In the genomic region with DNA sequence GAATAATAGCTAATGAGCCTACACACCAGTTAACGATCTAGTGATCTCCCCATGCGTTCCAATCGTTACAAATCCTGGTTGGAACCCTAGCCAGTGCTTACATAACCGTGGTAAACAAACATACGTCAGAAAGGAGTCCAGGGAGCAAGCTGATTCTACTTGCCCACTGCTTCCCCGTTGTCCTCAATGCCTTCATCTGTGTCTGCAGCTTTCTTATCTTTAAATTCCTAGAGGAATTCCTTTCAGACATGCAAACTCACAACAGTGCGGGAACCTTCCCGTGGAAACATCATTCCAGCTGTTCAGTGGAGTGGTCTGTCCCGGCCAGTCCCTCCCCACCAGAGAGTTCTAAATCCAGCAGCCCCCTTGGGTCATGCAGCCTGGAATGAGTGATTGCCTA, we compare ENCODE assay signal across 15 mouse cellular contexts. TPM values are rescaled to one million over a fixed set of nuclear protein-coding genes. Genes with fewer than 3 reads are reported as not detected.
DNase-seq lines count a peak whose midpoint lies in the region; ATAC-seq and TF ChIP-seq lines count a peak whose summit lies in the region.
"Had no signal": no experiment of that assay in that cellular context is flagged by ENCODE, and none has a peak within 500 bp of the region (broad histone marks: within the 10 kb centered on the region; RNA-seq: fewer than 3 reads in every experiment).

No protein-coding gene starts in this region.

- H3K27ac ChIP-seq in lung, embryonic 14.5 days (ENCODE audit: low read depth), result no peak overlapping the region
- 0 out of 2 replicates have a peak overlapping the region, but pooled peaks have one; percentile 40 for H3K27ac ChIP-seq in limb, embryonic 15.5 days
- H3K27ac ChIP-seq in stomach, postnatal 0 days (replicated peaks), result no peak overlapping the region

- ATAC-seq in lung, embryonic 14.5 days (ENCODE audit: insufficient read depth), result peak; percentile 68
- ATAC-seq in limb, embryonic 15.5 days (ENCODE audit: insufficient number of reproducible peaks, low FRiP score, low TSS enrichment, low read depth), result no peak
- ATAC-seq in stomach, postnatal 0 days (ENCODE audit: low FRiP score, low TSS enrichment), result no peak
- ATAC-seq: forebrain, postnatal 0 days had no signal

- peaks cover 14% of the 10 kb centered on the region for H3K4me1 ChIP-seq in lung, embryonic 14.5 days (ENCODE audit: insufficient read depth)
- peaks cover 5% of the 10 kb centered on the region for H3K4me1 ChIP-seq in lung, adult 2 months (ENCODE audit: control insufficient read depth, insufficient read depth, low read length)
- H3K4me1 ChIP-seq in limb, embryonic 15.5 days, result peaks cover 16% of the 10 kb centered on the region
- no peaks in the 10 kb centered on the region for H3K4me1 ChIP-seq in stomach, postnatal 0 days (replicated peaks; ENCODE audit: control insufficient read depth, insufficient read depth)

- TF ChIP-seq EP300 in stomach, postnatal 0 days (optimal IDR thresholded peaks at IDR 0.05), result no peak

- DNase-seq in heart, adult 9 months (ENCODE audit: low spot score in 2 of 2), result peak; percentile 17 to 29
- DNase-seq in heart, postnatal 36 days, result no peak
- peak; percentile 69 for DNase-seq in lung, embryonic 14.5 days
- DNase-seq in lung, adult 2 months, result no peak
- no peak for DNase-seq in stomach, postnatal 0 days (ENCODE audit: low spot score)
- DNase-seq in adrenal gland, adult 18-20 months (ENCODE audit: low spot score in 2 of 2), result no peak
- DNase-seq in cerebellum, postnatal 25 days, result no peak
- DNase-seq: cerebellum, adult 11 months; forebrain, postnatal 0 days; kidney, adult 8-10 months; right cerebral cortex, postnatal 4 days; thymus, adult 18-20 months had no signal

- no peak overlapping the region for H3K4me3 ChIP-seq in lung, embryonic 14.5 days (ENCODE audit: low read depth, low read length)
- H3K4me3 ChIP-seq in lung, adult 2 months (replicated peaks; ENCODE audit: extremely low read depth, low read depth, low read length), result no peak overlapping the region
- H3K4me3 ChIP-seq in limb, embryonic 15.5 days, result no peak overlapping the region
- H3K4me3 ChIP-seq in stomach, postnatal 0 days (ENCODE audit: low read depth, low read length), result no peak overlapping the region

- no peaks in the 10 kb centered on the region for H3K27me3 ChIP-seq in lung, embryonic 14.5 days (ENCODE audit: insufficient read depth, low read length)
- H3K27me3 ChIP-seq in limb, embryonic 15.5 days, result no peaks in the 10 kb centered on the region
- no peaks in the 10 kb centered on the region for H3K27me3 ChIP-seq in stomach, postnatal 0 days (ENCODE audit: control insufficient read depth, insufficient read depth, low read length)

- H3K4me2 ChIP-seq in lung, embryonic 14.5 days, result peak overlapping the region; percentile 31
- H3K4me2 ChIP-seq in limb, embryonic 15.5 days, result no peak overlapping the region
- H3K4me2 ChIP-seq in stomach, postnatal 0 days (replicated peaks; ENCODE audit: low read depth), result peak overlapping the region; percentile 31

- no peaks in the 10 kb centered on the region for H3K9me3 ChIP-seq in lung, embryonic 14.5 days (ENCODE audit: low read depth, low read length)
- no peaks in the 10 kb centered on the region for H3K9me3 ChIP-seq in limb, embryonic 15.5 days
- H3K9me3 ChIP-seq in stomach, postnatal 0 days (ENCODE audit: control insufficient read depth, low read length), result no peaks in the 10 kb centered on the region

- intact Hi-C loops in heart, postnatal 36 days (cut with DNase I), result no loop called here

- no peak for TF ChIP-seq CTCF in lung, embryonic 14.5 days (IDR thresholded peaks at IDR 0.05; ENCODE audit: low read depth)
- TF ChIP-seq CTCF in lung, adult 2 months (IDR thresholded peaks at IDR 0.05; ENCODE audit: insufficient read depth, low read length), result no peak
- no peak for TF ChIP-seq CTCF in stomach, postnatal 0 days (IDR thresholded peaks at IDR 0.05; ENCODE audit: low read depth)

- H3K9ac ChIP-seq in lung, embryonic 14.5 days, result no peak overlapping the region
- H3K9ac ChIP-seq in limb, embryonic 15.5 days, result no peak overlapping the region
- no peak overlapping the region for H3K9ac ChIP-seq in stomach, postnatal 0 days (ENCODE audit: low read length)
- H3K9ac ChIP-seq: forebrain, postnatal 0 days had no signal

- no peak for TF ChIP-seq POLR2A in lung, adult 2 months (IDR thresholded peaks at IDR 0.05; ENCODE audit: borderline replicate concordance, extremely low read depth, low read depth, low read length)

- WGBS in lung, embryonic 14.5 days, result 12% methylated on average over 9 of the region's 9 CpGs
- 31% methylated on average over 9 of the region's 9 CpGs for WGBS in lung, adult 2 months
- WGBS in limb, embryonic 15.5 days, result 27% methylated on average over 9 of the region's 9 CpGs
- WGBS in stomach, postnatal 0 days, result 14% methylated on average over 9 of the region's 9 CpGs

- H3K36me3 ChIP-seq in lung, embryonic 14.5 days (ENCODE audit: insufficient read depth), result no peaks in the 10 kb centered on the region
- no peaks in the 10 kb centered on the region for H3K36me3 ChIP-seq in limb, embryonic 15.5 days
- no peaks in the 10 kb centered on the region for H3K36me3 ChIP-seq in stomach, postnatal 0 days (ENCODE audit: control insufficient read depth, insufficient read depth, low read length)

RNA-seq across cellular contexts. Expression of a gene that starts 7.2 kb away (rescaled TPM):
- total RNA-seq in heart, postnatal 36 days (2021), result under 1 TPM in 1 of 2 experiments, not detected in 1; 0.30 TPM
- polyA plus RNA-seq in lung, embryonic 14.5 days (2014; fragmentation: Nextera tagmentation; extraction: Ambion mirVana), result 3.3 TPM in 2 replicates
- 2.6 and 4.1 TPM in 2 replicates for polyA plus RNA-seq in lung, adult 2 months (2012; rRNA removed)
- polyA plus RNA-seq in limb, embryonic 15.5 days (2015; fragmentation: Nextera tagmentation; extraction: Ambion mirVana), result 2.2 and 2.4 TPM in 2 replicates
- 3.0 and 4.0 TPM in 2 replicates for polyA plus RNA-seq in stomach, postnatal 0 days (2015; fragmentation: Nextera tagmentation; extraction: Ambion mirVana)
- total RNA-seq in adrenal gland, adult 18-20 months (2021), result 1 to 10 TPM in 1 of 2 experiments, not detected in 1; 1.5 TPM
- total RNA-seq: forebrain, postnatal 0 days had no signal

RNA-seq across cellular contexts. Expression of a gene that starts 7.2 kb away (rescaled TPM):
- total RNA-seq in heart, postnatal 36 days (2021), result 100 to 1,000 TPM; 140 to 143 TPM
- polyA plus RNA-seq in lung, embryonic 14.5 days (2014; fragmentation: Nextera tagmentation; extraction: Ambion mirVana), result 348 and 359 TPM in 2 replicates
- polyA plus RNA-seq in lung, adult 2 months (2012; rRNA removed), result 1,219 and 1,294 TPM in 2 replicates
- polyA plus RNA-seq in limb, embryonic 15.5 days (2015; fragmentation: Nextera tagmentation; extraction: Ambion mirVana), result 540 and 661 TPM in 2 replicates
- polyA plus RNA-seq in stomach, postnatal 0 days (2015; fragmentation: Nextera tagmentation; extraction: Ambion mirVana), result 168 and 186 TPM in 2 replicates
- total RNA-seq in adrenal gland, adult 18-20 months (2021), result 100 to 1,000 TPM; 616 to 644 TPM

RNA-seq across cellular contexts. Expression of a gene that starts 38.7 kb away (rescaled TPM):
- not detected for total RNA-seq in heart, postnatal 36 days (2021)
- 0.12 and 0.16 TPM in 2 replicates for polyA plus RNA-seq in lung, embryonic 14.5 days (2014; fragmentation: Nextera tagmentation; extraction: Ambion mirVana)
- polyA plus RNA-seq in lung, adult 2 months (2012; rRNA removed), result 0.04 TPM in 1 of 2 replicates, not detected in the other
- 0.06 TPM in 1 of 2 replicates, not detected in the other for polyA plus RNA-seq in limb, embryonic 15.5 days (2015; fragmentation: Nextera tagmentation; extraction: Ambion mirVana)
- polyA plus RNA-seq in stomach, postnatal 0 days (2015; fragmentation: Nextera tagmentation; extraction: Ambion mirVana), result 0.33 and 0.34 TPM in 2 replicates
- total RNA-seq in adrenal gland, adult 18-20 months (2021), result not detected
- total RNA-seq: megakaryocyte progenitor cell, adult 5-6 weeks had no signal
- polyA plus RNA-seq: gonadal fat pad, adult 2 months had no signal

Comparison
In these comparisons a context has a peak if more than half of its experiments do, and no peak if none do; other contexts are left out.
1. DNase-seq: peak in heart, adult 9 months (2 of 2) and lung, embryonic 14.5 days (single experiment); none in heart, postnatal 36 days (0 of 2), lung, adult 2 months (single experiment), stomach, postnatal 0 days (single experiment), adrenal gland, adult 18-20 months (0 of 2) and cerebellum, postnatal 25 days (0 of 2).